Mouse (Mus musculus) thymus, adult 2 months (tissue): ENCODE results near the gene Tnpo2.
A peak's percentile ranks its signal among the peaks of the same experiment; 100 is the strongest.

Experiments
- CTCF ChIP-seq: fragments of 200-500 bp; IDR thresholded peaks from 2 replicates; pipeline ENCODE4 v1.5.1; 2012; ENCODE audit warnings: mild to moderate bottlenecking, control low read depth, low read length, moderate library complexity, borderline replicate concordance; ENCODE audit not compliant: control insufficient read depth, poor library complexity, insufficient read depth; ENCODE audit errors: extremely low read depth
- POLR2A ChIP-seq: fragments of 200-500 bp; IDR thresholded peaks from 2 replicates; pipeline ENCODE4 v1.6.1; 2012; ENCODE audit warnings: mild to moderate bottlenecking, low read length, control low read depth, moderate library complexity; ENCODE audit not compliant: control insufficient read depth, poor library complexity, insufficient read depth; ENCODE audit errors: extremely low read depth

- TF ChIP-seq POLR2A (0 out of 2 replicates have a peak, but pooled peaks have one; percentile 24), CTCF (no peak)
Observed at GRCm38 (mm10) chr8:85025098-85025932, 11.4 kb upstream of the Tnpo2 start, which contains the start of gene Asna1.
